Mouse (Mus musculus): ENCODE results near the gene Fam162b. TPM values are rescaled to one million over a fixed set of nuclear protein-coding genes. Genes with fewer than 3 reads are reported as not detected.

Gene Fam162b
- polyA plus RNA-seq (2015; fragmentation: Nextera tagmentation; extraction: Ambion mirVana) = 3.2 and 4.9 TPM in 2 replicates

DNA sequence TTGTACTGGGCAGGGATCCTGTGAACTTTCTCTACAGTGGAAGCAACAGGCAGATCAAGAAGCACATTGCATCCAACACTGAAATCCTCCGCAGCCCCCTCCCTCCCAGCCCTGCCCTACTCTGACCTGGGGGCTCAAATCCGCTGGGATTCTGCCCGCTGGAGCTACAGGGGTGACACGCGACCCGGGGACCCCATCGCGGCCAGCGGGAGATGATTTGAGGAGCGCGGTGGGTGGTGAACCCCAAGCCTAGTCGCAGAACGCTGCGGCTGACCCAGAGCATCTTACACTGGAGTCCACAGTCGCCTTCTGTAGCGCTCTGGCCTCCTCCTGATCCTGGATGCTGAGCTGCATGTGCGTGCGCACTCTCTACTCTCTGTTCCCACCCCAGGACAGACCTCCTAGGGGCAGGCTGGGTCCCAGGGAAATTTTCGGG, at the start of gene Fam162b:
TSS of gene Fam162b (minus strand) at position 379 of the 436 bp plus-strand sequence.
- 0 out of 2 replicates have a peak, but pooled peaks cover 5% of the 10 kb centered on the region for H3K27me3 ChIP-seq
- H3K4me2 ChIP-seq = peak within 1 kb of the TSS; percentile 68
- 2% methylated on average over 19 of the region's 19 CpGs for WGBS
- no peak within 1 kb of the TSS for H3K9ac ChIP-seq
- peak; percentile 84 for ATAC-seq (replicated peaks; ENCODE audit: low FRiP score)
- H3K4me1 ChIP-seq = peaks cover 5% of the 10 kb centered on the region
- peak within 1 kb of the TSS; percentile 34 for H3K4me3 ChIP-seq (replicated peaks)
- H3K9me3 ChIP-seq (replicated peaks) = no peaks in the 10 kb centered on the region
- no peaks in the 10 kb centered on the region for H3K36me3 ChIP-seq
- no peak within 1 kb of the TSS for H3K27ac ChIP-seq

DNA sequence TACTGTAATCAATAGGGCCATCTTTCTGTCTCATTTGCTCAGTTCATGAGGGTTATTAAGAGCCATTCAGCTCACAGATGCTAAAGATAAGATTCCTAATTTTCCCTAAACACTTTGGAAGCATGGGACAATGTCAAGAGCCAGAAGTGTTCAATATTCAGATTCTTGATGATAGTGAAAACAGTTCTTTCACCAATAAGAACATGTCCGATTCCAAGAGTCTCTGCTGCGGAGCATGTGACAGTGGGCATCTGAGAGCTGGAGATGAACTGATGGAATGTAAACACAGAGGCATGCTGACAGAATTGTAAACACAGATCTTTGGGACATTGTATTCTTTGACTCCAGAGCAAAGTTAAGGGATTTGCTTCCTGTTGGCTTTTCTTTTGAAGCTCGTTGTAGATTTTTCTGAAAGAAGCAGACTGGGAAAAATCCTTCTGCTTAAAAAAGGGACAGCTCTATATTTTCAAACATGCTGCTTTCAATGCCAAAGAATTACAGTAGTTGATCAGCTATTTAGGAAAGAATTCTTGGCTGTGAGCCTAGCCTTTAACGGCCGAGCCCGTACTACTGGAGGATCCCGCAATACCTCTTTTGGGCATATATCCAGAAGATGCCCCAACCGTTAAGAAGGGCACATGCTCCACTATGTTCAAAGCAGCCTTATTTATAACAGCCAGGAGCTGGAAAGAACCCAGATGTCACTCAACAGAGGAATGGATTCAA, 41.3 kb upstream of the Fam162b start, which contains the start of gene Gprc6a:
TSS of gene Gprc6a (minus strand) at position 51 of the 726 bp plus-strand sequence.
- no peaks in the 10 kb centered on the region for H3K9me3 ChIP-seq (replicated peaks)
- H3K4me3 ChIP-seq (replicated peaks) = no peak within 1 kb of the TSS
- no peaks in the 10 kb centered on the region for H3K36me3 ChIP-seq
- WGBS = 64% methylated on average over 8 of the region's 8 CpGs
- H3K27ac ChIP-seq = no peak within 1 kb of the TSS
- ATAC-seq (replicated peaks; ENCODE audit: low FRiP score) = no peak
- H3K4me1 ChIP-seq = no peaks in the 10 kb centered on the region
- H3K4me2 ChIP-seq = no peak within 1 kb of the TSS
- no peak within 1 kb of the TSS for H3K9ac ChIP-seq
- H3K27me3 ChIP-seq = no peaks in the 10 kb centered on the region

DNA sequence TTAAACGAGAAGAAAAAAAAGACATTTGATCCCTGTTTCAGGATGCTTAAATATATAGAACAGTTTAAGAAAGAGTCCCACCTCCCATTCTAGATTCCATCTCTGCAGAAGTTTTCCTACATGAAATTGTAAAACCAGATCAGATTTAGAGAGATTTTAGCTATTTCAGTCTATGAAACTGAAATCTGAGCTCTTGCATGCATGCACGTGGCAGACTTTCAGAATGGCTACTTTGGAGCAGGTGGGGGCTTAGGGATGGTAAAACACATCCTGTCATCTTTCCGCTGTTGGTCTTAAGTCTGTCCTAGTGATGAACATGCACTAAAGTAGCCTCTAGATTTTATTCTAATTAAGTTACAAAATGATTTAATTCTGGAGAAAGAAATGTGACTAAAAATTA, 30.9 kb upstream of the Fam162b start:
- Histone ChIP-seq H3K9ac (no peak overlapping the region), H3K4me3 (replicated peaks) (no peak overlapping the region), H3K4me2 (no peak overlapping the region), H3K4me1 (no peaks in the 10 kb centered on the region), H3K27me3 (no peaks in the 10 kb centered on the region), H3K27ac (no peak overlapping the region), H3K36me3 (no peaks in the 10 kb centered on the region), H3K9me3 (replicated peaks) (no peaks in the 10 kb centered on the region)
- no peak for ATAC-seq (replicated peaks; ENCODE audit: low FRiP score)
- WGBS = 85% methylated on average over 3 of the region's 3 CpGs

DNA sequence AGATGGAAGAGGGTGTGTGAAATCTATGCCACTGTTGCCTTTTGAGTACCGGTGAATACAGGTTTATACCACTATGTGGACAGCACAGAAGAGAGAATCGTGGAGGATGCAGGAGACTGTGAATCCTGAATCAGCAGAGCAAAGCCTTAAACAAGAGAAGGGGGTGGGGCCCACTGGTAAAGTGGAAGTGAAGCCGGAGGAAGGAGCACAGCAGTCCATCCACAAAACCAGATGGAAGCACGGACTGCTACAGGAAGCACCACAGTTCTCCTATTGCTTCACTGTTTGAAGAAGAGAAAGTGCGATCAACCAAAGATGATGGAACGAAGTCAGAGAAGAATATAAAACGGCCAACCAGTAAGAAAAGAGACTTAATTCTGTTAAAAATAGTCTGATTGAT, 29.8 kb upstream of the Fam162b start:
- no peaks in the 10 kb centered on the region for H3K27me3 ChIP-seq
- H3K4me3 ChIP-seq (replicated peaks) = no peak overlapping the region
- H3K9ac ChIP-seq = no peak overlapping the region
- WGBS = 75% methylated on average over 7 of the region's 7 CpGs
- H3K4me2 ChIP-seq = no peak overlapping the region
- H3K9me3 ChIP-seq (replicated peaks) = no peaks in the 10 kb centered on the region
- H3K4me1 ChIP-seq = no peaks in the 10 kb centered on the region
- ATAC-seq (replicated peaks; ENCODE audit: low FRiP score) = no peak
- no peak overlapping the region for H3K27ac ChIP-seq
- H3K36me3 ChIP-seq = no peaks in the 10 kb centered on the region

DNA sequence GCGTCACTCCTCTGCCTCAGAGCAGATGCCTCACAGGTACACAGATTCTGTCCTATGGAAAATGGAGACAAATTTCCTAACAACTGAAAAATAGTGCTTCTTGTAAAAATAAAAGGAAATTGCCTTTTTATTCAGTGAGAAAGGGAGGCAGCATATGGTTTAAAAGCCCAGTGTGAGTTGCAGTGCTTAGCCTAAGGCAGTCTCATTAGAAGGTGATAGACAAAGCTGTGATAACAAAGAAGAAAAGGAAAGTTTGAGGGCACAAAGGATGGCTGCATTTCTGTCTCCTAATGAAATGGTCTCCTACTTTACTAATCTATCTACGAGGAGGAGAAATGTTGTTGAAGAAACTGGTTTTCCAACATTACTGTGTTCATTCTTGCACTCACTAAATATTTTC, 28.2 kb upstream of the Fam162b start:
- 78% methylated on average over 2 of the region's 2 CpGs for WGBS
- no peak for ATAC-seq (replicated peaks; ENCODE audit: low FRiP score)

DNA sequence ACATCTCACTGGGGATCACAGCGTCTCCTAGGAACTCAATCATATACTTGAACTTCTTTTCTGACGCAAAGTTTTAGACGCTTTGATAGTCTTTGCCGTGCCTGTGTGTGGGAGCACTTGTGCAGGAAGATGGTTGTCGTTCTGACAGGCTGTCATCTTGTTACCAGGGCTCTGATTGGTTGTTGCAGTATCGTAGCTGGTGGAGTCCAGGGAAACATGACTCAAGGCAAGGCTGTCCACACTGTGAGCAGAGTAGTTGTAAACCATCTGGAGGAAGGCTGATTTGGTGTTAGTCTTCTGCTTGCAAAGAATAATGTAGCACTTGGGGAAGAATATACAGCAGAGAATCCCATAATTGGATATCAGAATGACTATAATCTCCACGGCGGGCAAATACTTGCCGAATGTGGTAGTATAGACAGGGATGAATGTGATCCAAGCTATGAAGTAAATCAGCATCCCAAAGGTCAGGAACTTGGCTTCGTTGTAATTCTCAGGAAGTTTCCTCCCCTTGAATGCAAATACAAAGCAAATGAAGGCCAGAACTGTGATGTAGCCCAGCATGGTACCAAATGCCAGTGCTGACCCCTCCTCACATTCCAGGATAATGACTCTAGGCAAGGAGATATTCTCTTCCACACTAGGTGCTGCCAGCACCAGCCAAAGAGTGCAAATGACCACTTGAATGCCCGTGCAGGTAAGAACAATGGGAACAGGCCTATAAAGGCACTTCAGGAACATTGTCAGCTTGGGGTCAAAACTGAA, 24.7 kb upstream of the Fam162b start:
- Histone ChIP-seq H3K9me3 (replicated peaks) (no peaks in the 10 kb centered on the region), H3K4me3 (replicated peaks) (no peak overlapping the region), H3K9ac (no peak overlapping the region), H3K4me2 (no peak overlapping the region), H3K36me3 (no peaks in the 10 kb centered on the region), H3K27me3 (no peaks in the 10 kb centered on the region), H3K27ac (no peak overlapping the region), H3K4me1 (no peaks in the 10 kb centered on the region; the same call in 1 of the 2 replicates)
- no peak for ATAC-seq (replicated peaks; ENCODE audit: low FRiP score)
- WGBS = 65% methylated on average over 11 of the region's 11 CpGs

More for the DNA sequence above, 28.2 kb upstream of the Fam162b start:
- Histone ChIP-seq H3K36me3 (no peaks in the 10 kb centered on the region), H3K9ac (no peak overlapping the region), H3K27me3 (no peaks in the 10 kb centered on the region), H3K4me3 (replicated peaks) (no peak overlapping the region), H3K4me1 (no peaks in the 10 kb centered on the region; the same call in 1 of the 2 replicates), H3K4me2 (no peak overlapping the region), H3K27ac (no peak overlapping the region), H3K9me3 (replicated peaks) (no peaks in the 10 kb centered on the region)

DNA sequence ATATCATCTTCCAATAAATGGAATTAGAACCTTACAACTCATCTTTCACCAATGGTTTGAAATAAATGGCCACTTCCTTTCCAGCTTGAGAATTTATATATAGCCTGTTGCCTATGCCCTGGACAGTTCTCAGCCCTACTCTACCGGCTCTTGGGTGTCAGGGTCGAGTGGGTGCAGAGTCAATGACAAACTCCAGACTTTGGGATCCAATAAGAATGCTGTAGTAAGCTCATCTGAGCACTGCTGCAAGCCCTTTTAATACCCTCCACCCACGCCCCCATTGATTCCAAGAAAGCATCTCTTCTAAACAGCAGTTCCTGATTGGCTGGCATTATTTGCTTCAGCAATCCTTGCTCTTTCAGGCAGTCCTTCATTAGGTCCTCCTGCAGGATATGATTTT, 23.1 kb upstream of the Fam162b start:
- Histone ChIP-seq H3K9ac (no peak overlapping the region), H3K4me3 (replicated peaks) (no peak overlapping the region), H3K4me1 (no peaks in the 10 kb centered on the region; the same call in 1 of the 2 replicates), H3K27ac (no peak overlapping the region), H3K9me3 (replicated peaks) (no peaks in the 10 kb centered on the region), H3K36me3 (no peaks in the 10 kb centered on the region), H3K4me2 (no peak overlapping the region), H3K27me3 (no peaks in the 10 kb centered on the region)
- WGBS = 59% methylated on average over 3 of the region's 3 CpGs
- ATAC-seq (replicated peaks; ENCODE audit: low FRiP score) = 0 out of 2 replicates have a peak, but pooled peaks have one; percentile 56

DNA sequence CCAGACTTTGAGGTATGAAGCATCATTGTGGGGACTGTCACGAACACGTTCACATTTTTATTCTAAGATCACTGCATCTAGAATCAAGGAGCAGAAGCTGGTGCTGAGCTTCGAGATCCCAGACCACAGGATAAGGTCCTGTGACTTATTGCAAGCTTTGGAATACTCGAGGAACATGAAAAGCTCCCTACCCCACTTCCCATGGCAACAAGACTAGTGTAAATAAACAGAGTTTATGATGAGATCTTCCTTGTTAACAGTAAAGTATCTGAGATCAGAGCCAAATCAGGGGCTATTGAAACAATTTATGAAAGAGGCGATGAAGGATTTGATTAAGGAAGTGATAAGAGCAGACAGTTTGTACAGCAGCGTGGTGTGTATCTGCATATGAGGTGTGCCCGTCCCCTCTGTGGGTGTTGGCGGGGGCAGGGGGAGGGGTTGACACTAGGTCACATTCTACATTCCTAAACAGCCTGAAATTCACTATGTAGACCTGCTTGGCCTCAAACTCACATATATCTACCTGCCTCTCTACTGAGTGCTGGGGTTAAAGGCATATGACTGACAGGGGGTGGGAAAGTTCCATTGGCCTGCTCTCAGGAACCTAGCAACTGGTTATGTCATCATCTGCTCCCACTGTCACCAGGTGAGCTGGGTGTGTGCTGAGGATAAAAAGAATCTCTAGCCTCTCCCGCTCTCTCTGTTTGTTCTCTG, 21.8 kb upstream of the Fam162b start:
- H3K27ac ChIP-seq = no peak overlapping the region
- no peaks in the 10 kb centered on the region for H3K27me3 ChIP-seq
- no peak for ATAC-seq (replicated peaks; ENCODE audit: low FRiP score)
- H3K36me3 ChIP-seq = no peaks in the 10 kb centered on the region
- no peak overlapping the region for H3K4me3 ChIP-seq (replicated peaks)
- H3K9me3 ChIP-seq (replicated peaks) = no peaks in the 10 kb centered on the region
- WGBS = 72% methylated on average over 9 of the region's 9 CpGs
- H3K4me2 ChIP-seq = no peak overlapping the region
- no peak overlapping the region for H3K9ac ChIP-seq
- H3K4me1 ChIP-seq = no peaks in the 10 kb centered on the region; the same call in 1 of the 2 replicates

DNA sequence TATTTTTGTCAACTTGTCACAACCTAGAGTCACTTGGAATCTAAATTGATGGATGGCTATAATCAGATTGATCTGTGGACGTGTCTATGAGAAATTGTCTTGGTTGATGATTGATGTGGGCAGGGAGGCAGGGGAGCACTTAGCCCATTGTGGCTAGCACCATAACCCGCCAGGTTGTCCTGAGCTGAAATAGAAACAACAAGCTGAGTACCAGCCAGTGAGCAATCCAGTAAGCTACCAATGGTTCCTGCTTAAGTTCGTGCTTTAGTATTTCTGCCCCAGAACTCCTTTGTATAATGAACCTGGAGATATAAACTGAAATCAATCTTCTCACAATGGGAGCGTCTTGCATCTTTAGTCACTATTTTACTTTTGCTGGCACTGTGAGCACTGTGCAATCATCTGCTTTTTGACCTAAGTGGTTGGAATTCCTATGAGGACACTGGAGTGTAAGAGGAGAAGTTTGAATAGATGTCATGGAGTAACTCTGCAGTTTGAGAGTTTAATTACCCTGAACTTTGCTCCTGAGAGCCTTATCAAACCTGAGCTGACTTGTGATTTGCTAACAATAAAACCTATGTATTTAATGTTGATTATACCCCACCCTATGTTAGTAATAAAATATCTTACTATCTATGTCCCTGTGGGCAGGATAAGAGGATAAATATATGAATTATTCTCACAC, 19.6 kb upstream of the Fam162b start:
- no peak overlapping the region for H3K4me3 ChIP-seq (replicated peaks)
- no peaks in the 10 kb centered on the region for H3K9me3 ChIP-seq (replicated peaks)
- H3K4me2 ChIP-seq = no peak overlapping the region
- no peak for ATAC-seq (replicated peaks; ENCODE audit: low FRiP score)
- H3K36me3 ChIP-seq = no peaks in the 10 kb centered on the region
- no peaks in the 10 kb centered on the region for H3K27me3 ChIP-seq
- H3K9ac ChIP-seq = no peak overlapping the region
- no peak overlapping the region for H3K27ac ChIP-seq
- WGBS = 64% methylated on average over 4 of the region's 4 CpGs
- H3K4me1 ChIP-seq = no peaks in the 10 kb centered on the region; the same call in 1 of the 2 replicates

DNA sequence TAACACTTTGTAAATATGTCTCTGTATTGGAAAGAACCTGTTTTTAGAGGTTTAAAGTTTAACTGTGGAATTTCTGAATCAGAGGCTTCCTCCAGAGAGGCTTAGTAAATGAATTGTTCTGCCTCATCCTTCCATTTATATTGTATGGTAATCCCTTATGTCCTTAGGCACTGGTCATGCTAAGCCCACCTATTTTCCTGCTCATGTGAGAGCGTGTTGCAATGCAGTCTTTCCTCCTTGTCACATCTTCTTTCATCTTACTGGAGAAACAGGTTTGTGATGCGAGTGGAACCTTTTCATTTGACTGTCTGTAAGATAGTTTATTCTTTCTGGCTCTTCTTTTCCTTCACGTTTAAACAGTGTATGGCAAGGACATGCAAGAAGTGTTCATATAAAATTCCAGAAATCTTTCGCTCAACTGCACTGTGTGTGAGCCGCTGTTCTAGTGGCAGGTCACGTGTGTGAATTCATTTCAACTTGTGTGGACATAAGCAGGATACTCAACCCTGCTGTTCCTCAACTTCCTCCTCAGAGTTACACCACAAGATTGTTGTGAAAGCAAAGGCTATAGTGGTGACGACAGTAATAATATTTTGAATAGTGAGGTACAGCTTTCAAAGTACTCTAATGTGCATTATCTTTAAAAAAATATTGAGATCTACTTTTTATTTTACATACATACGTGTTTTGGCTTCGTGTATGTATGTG, 6.8 kb upstream of the Fam162b start:
- no peak for ATAC-seq (replicated peaks; ENCODE audit: low FRiP score)
- H3K36me3 ChIP-seq = no peaks in the 10 kb centered on the region
- no peak overlapping the region for H3K4me2 ChIP-seq
- H3K4me1 ChIP-seq = no peaks in the 10 kb centered on the region
- H3K9ac ChIP-seq = no peak overlapping the region
- H3K4me3 ChIP-seq (replicated peaks) = no peak overlapping the region
- no peak overlapping the region for H3K27ac ChIP-seq
- no peaks in the 10 kb centered on the region for H3K9me3 ChIP-seq (replicated peaks)
- 85% methylated on average over 9 of the region's 9 CpGs for WGBS
- no peaks in the 10 kb centered on the region for H3K27me3 ChIP-seq
